Mouse (Mus musculus): ENCODE data around the gene Dagla. TPM values are rescaled to one million over a fixed set of nuclear protein-coding genes. Genes with fewer than 3 reads are reported as not detected.

Dagla gene
- total and polyA plus RNA-seq, 2 experiments = 0.18 to 0.93 TPM

- H3K4me1 ChIP-seq (ENCODE audit: control insufficient read depth, insufficient read depth, low read length) = no peaks in the 10 kb centered on the region
- no peak for DNase-seq (ENCODE audit: extremely low read depth, low read depth, low spot score)
- no peaks in the 10 kb centered on the region for H3K36me3 ChIP-seq (ENCODE audit: control insufficient read depth, insufficient read depth, low read length)
- 74% methylated on average over 20 of the region's 20 CpGs for WGBS
- no peak for TF ChIP-seq POLR2A (IDR thresholded peaks at IDR 0.05; ENCODE audit: extremely low read depth, insufficient read depth, low read length)
- TF ChIP-seq CTCF (IDR thresholded peaks at IDR 0.05; ENCODE audit: low read depth, low read length) = no peak
- H3K27ac ChIP-seq (replicated peaks; ENCODE audit: insufficient read depth, low read depth, low read length) = no peak overlapping the region
- no peaks in the 10 kb centered on the region for H3K79me2 ChIP-seq (ENCODE audit: control insufficient read depth, insufficient read depth, low read length)
- no peak overlapping the region for H3K9ac ChIP-seq (ENCODE audit: low read depth, low read length)
- H3K27me3 ChIP-seq (ENCODE audit: control insufficient read depth, insufficient read depth, low read length) = no peaks in the 10 kb centered on the region; the same call in 1 of the 2 replicates
- H3K4me3 ChIP-seq (ENCODE audit: insufficient read depth, low read depth, low read length) = no peak overlapping the region
Measured at GRCm38 (mm10) chr19:10248128-10248527, 56.5 kb downstream of the Dagla start.

- no peak for DNase-seq (ENCODE audit: extremely low read depth, low read depth, low spot score)
- no peaks in the 10 kb centered on the region for H3K36me3 ChIP-seq (ENCODE audit: control insufficient read depth, insufficient read depth, low read length)
- no peaks in the 10 kb centered on the region; the same call in 1 of the 2 replicates for H3K27me3 ChIP-seq (ENCODE audit: control insufficient read depth, insufficient read depth, low read length)
- no peaks in the 10 kb centered on the region for H3K79me2 ChIP-seq (ENCODE audit: control insufficient read depth, insufficient read depth, low read length)
- 36% methylated on average over 6 of the region's 6 CpGs for WGBS
- H3K4me3 ChIP-seq (ENCODE audit: insufficient read depth, low read depth, low read length) = no peak overlapping the region
- no peak overlapping the region for H3K9ac ChIP-seq (ENCODE audit: low read depth, low read length)
- H3K4me1 ChIP-seq (ENCODE audit: control insufficient read depth, insufficient read depth, low read length) = no peaks in the 10 kb centered on the region
- TF ChIP-seq CTCF (IDR thresholded peaks at IDR 0.05; ENCODE audit: low read depth, low read length) (no peak), POLR2A (IDR thresholded peaks at IDR 0.05; ENCODE audit: extremely low read depth, insufficient read depth, low read length) (no peak)
- no peak overlapping the region for H3K27ac ChIP-seq (replicated peaks; ENCODE audit: insufficient read depth, low read depth, low read length)
Measured at GRCm38 (mm10) chr19:10247165-10247564, 57.5 kb downstream of the Dagla start.

- 6% methylated on average over 3 of the region's 3 CpGs for WGBS
- no peak overlapping the region for H3K27ac ChIP-seq (replicated peaks; ENCODE audit: insufficient read depth, low read depth, low read length)
- peaks cover 8% of the 10 kb centered on the region for H3K4me1 ChIP-seq (ENCODE audit: control insufficient read depth, insufficient read depth, low read length)
- peaks cover 12% of the 10 kb centered on the region; the same call in 1 of the 2 replicates for H3K79me2 ChIP-seq (ENCODE audit: control insufficient read depth, insufficient read depth, low read length)
- H3K27me3 ChIP-seq (ENCODE audit: control insufficient read depth, insufficient read depth, low read length) = no peaks in the 10 kb centered on the region
- H3K4me3 ChIP-seq (ENCODE audit: insufficient read depth, low read depth, low read length) = no peak overlapping the region
- TF ChIP-seq CTCF (IDR thresholded peaks at IDR 0.05; ENCODE audit: low read depth, low read length) (peak; percentile 92), POLR2A (IDR thresholded peaks at IDR 0.05; ENCODE audit: extremely low read depth, insufficient read depth, low read length) (no peak)
- peak; percentile 53 for DNase-seq (ENCODE audit: extremely low read depth, low read depth, low spot score)
- no peaks in the 10 kb centered on the region for H3K36me3 ChIP-seq (ENCODE audit: control insufficient read depth, insufficient read depth, low read length)
- no peak overlapping the region for H3K9ac ChIP-seq (ENCODE audit: low read depth, low read length)
Measured at GRCm38 (mm10) chr19:10244183-10244582, 60.5 kb downstream of the Dagla start.

GRCm38 (mm10) chr19:10242916-10243315 is 61.8 kb downstream of the Dagla start:
- Histone ChIP-seq H3K4me3 (ENCODE audit: insufficient read depth, low read depth, low read length) (no peak overlapping the region), H3K27ac (replicated peaks; ENCODE audit: insufficient read depth, low read depth, low read length) (no peak overlapping the region), H3K36me3 (ENCODE audit: control insufficient read depth, insufficient read depth, low read length) (no peaks in the 10 kb centered on the region), H3K4me1 (ENCODE audit: control insufficient read depth, insufficient read depth, low read length) (peaks cover 13% of the 10 kb centered on the region), H3K27me3 (ENCODE audit: control insufficient read depth, insufficient read depth, low read length) (no peaks in the 10 kb centered on the region), H3K9ac (ENCODE audit: low read depth, low read length) (no peak overlapping the region), H3K79me2 (ENCODE audit: control insufficient read depth, insufficient read depth, low read length) (peaks cover 16% of the 10 kb centered on the region; the same call in 1 of the 2 replicates)
- DNase-seq (ENCODE audit: extremely low read depth, low read depth, low spot score) = no peak
- WGBS = 75% methylated on average over 8 of the region's 8 CpGs
- TF ChIP-seq POLR2A (IDR thresholded peaks at IDR 0.05; ENCODE audit: extremely low read depth, insufficient read depth, low read length) = no peak
- no peak for TF ChIP-seq CTCF (IDR thresholded peaks at IDR 0.05; ENCODE audit: low read depth, low read length)

- H3K79me2 ChIP-seq (ENCODE audit: control insufficient read depth, insufficient read depth, low read length) = peaks cover 19% of the 10 kb centered on the region; the same call in 1 of the 2 replicates
- peak within 1 kb of the TSS; percentile 54 for H3K27ac ChIP-seq (replicated peaks; ENCODE audit: insufficient read depth, low read depth, low read length)
- no peak for TF ChIP-seq POLR2A (IDR thresholded peaks at IDR 0.05; ENCODE audit: extremely low read depth, insufficient read depth, low read length)
- TF ChIP-seq CTCF (IDR thresholded peaks at IDR 0.05; ENCODE audit: low read depth, low read length) = peak; percentile 96
- H3K4me3 ChIP-seq (ENCODE audit: insufficient read depth, low read depth, low read length) = peak within 1 kb of the TSS; percentile 77
- peaks cover 20% of the 10 kb centered on the region for H3K4me1 ChIP-seq (ENCODE audit: control insufficient read depth, insufficient read depth, low read length)
- WGBS = 9% methylated on average over 43 of the region's 43 CpGs
- DNase-seq (ENCODE audit: extremely low read depth, low read depth, low spot score) = peak; percentile 44
- no peaks in the 10 kb centered on the region for H3K36me3 ChIP-seq (ENCODE audit: control insufficient read depth, insufficient read depth, low read length)
- H3K27me3 ChIP-seq (ENCODE audit: control insufficient read depth, insufficient read depth, low read length) = no peaks in the 10 kb centered on the region
- peak within 1 kb of the TSS; percentile 91 for H3K9ac ChIP-seq (ENCODE audit: low read depth, low read length)
Measured at GRCm38 (mm10) chr19:10240654-10241305, 63.9 kb downstream of the Dagla start, which contains the start of gene Myrf. TSS of gene Myrf (minus strand) at chr19:10240748.

All from liver, adult 2 months (tissue).